Comparison of ENCODE assay signal across 26 mouse cellular contexts in the genomic region with DNA sequence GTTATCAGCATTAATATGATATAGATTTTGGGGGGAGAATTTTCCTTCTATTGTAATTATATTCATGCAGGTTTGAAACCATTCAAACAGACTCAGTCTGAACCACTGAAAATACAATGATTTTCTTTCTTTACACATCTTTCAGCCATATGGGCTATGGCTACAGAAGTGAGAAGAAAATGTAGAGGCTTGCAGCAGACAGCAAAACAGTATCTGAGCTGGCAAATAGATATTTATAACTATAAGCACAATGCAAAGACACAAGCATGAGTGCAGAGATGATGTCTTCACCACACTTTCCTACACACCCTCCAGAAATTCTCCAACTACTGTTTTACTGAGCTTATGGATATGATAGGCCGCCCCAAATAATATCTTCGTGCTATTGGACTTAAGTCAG.
DNase-seq lines count a peak whose midpoint lies in the region; ATAC-seq lines count a peak whose summit lies in the region.
"Had no signal": no experiment of that assay in that cellular context is flagged by ENCODE, and none has a peak within 500 bp of the region (broad histone marks: within the 10 kb centered on the region; RNA-seq: fewer than 3 reads in every experiment).

No protein-coding gene starts in this region.

- H3K4me2 ChIP-seq in lung, embryonic 16.5 days (ENCODE audit: low read depth, low read length) = no peak overlapping the region
- H3K4me2 ChIP-seq in stomach, embryonic 15.5 days = no peak overlapping the region
- H3K4me2 ChIP-seq: embryonic facial prominence, embryonic 12.5 days; embryonic facial prominence, embryonic 15.5 days; heart, embryonic 11.5 days; hindbrain, embryonic 14.5 days had no signal

- H3K27me3 ChIP-seq in lung, embryonic 16.5 days (ENCODE audit: control insufficient read depth, insufficient read depth, low read depth, low read length) = no peaks in the 10 kb centered on the region
- H3K27me3 ChIP-seq in stomach, embryonic 15.5 days (replicated peaks) = no peaks in the 10 kb centered on the region
- H3K27me3 ChIP-seq: embryonic facial prominence, embryonic 12.5 days; embryonic facial prominence, embryonic 15.5 days had no signal

- H3K4me1 ChIP-seq in lung, embryonic 16.5 days (replicated peaks; ENCODE audit: control insufficient read depth, insufficient read depth, low read length) = peaks cover 4% of the 10 kb centered on the region; the same call in 1 of the 2 replicates
- 0 out of 2 replicates have a peak, but pooled peaks cover 6% of the 10 kb centered on the region for H3K4me1 ChIP-seq in stomach, embryonic 15.5 days
- H3K4me1 ChIP-seq: embryonic facial prominence, embryonic 12.5 days; embryonic facial prominence, embryonic 15.5 days; hindbrain, embryonic 10.5 days had no signal

- no peaks in the 10 kb centered on the region for H3K9me3 ChIP-seq in lung, embryonic 16.5 days (ENCODE audit: control insufficient read depth, low read length)
- H3K9me3 ChIP-seq in stomach, embryonic 15.5 days = no peaks in the 10 kb centered on the region
- H3K9me3 ChIP-seq: embryonic facial prominence, embryonic 12.5 days; embryonic facial prominence, embryonic 15.5 days; hindbrain, embryonic 10.5 days had no signal

- H3K4me3 ChIP-seq in lung, embryonic 16.5 days (ENCODE audit: low read length) = no peak overlapping the region
- no peak overlapping the region for H3K4me3 ChIP-seq in stomach, embryonic 15.5 days (replicated peaks)
- H3K4me3 ChIP-seq: embryonic facial prominence, embryonic 12.5 days; embryonic facial prominence, embryonic 15.5 days; heart, adult 2 months; hindbrain, embryonic 10.5 days had no signal

- peak; percentile 90 for ATAC-seq in frontal cortex, adult (ENCODE audit: low TSS enrichment)
- no peak for ATAC-seq in lung, embryonic 16.5 days (ENCODE audit: low read depth)
- no peak for ATAC-seq in stomach, embryonic 15.5 days (ENCODE audit: insufficient read depth, low FRiP score, low read depth)
- ATAC-seq: forebrain, embryonic 14.5 days; forebrain, postnatal 0 days; hindbrain, postnatal 0 days had no signal

- peak overlapping the region; percentile 74; the same call in 1 of the 2 replicates for H3K27ac ChIP-seq in lung, embryonic 16.5 days (ENCODE audit: low read length)
- peak overlapping the region; percentile 64; the same call in 1 of the 2 replicates for H3K27ac ChIP-seq in stomach, embryonic 15.5 days
- H3K27ac ChIP-seq: embryonic facial prominence, embryonic 12.5 days; embryonic facial prominence, embryonic 15.5 days; heart, adult 2 months; hindbrain, embryonic 10.5 days; hindbrain, embryonic 14.5 days; hindbrain, postnatal 0 days had no signal

- H3K36me3 ChIP-seq in lung, embryonic 16.5 days (ENCODE audit: control insufficient read depth, insufficient read depth, low read length) = no peaks in the 10 kb centered on the region
- H3K36me3 ChIP-seq in stomach, embryonic 15.5 days = no peaks in the 10 kb centered on the region
- H3K36me3 ChIP-seq: embryonic facial prominence, embryonic 12.5 days; embryonic facial prominence, embryonic 15.5 days; hindbrain, embryonic 10.5 days had no signal

- WGBS in lung, embryonic 16.5 days = 91% methylated on average over 2 of the region's 2 CpGs
- 90% methylated on average over 2 of the region's 2 CpGs for WGBS in stomach, embryonic 15.5 days

- DNase-seq in frontal cortex, postnatal 36 days (ENCODE audit: low spot score in 2 of 2) = no peak
- DNase-seq in lung, postnatal 25 days (ENCODE audit: low spot score) = no peak
- peak; percentile 24 for DNase-seq in telencephalon, adult 2 months (ENCODE audit: low read depth, low spot score)
- DNase-seq in cerebellum, adult 11-12 months = no peak
- DNase-seq in layer of hippocampus, postnatal 10 days (ENCODE audit: low spot score in 2 of 2) = no peak
- DNase-seq: adrenal gland, adult 8-10 months; adrenal gland, postnatal 25 days; cerebellum, adult 2 months; cerebellum, adult 9-11 months; cerebellum, postnatal 25 days; forebrain, postnatal 0 days; gastrocnemius, postnatal 10 days; gastrocnemius, postnatal 36 days; heart, adult 2 months; heart, postnatal 10 days; heart, postnatal 36 days had no signal

- no peak overlapping the region for H3K9ac ChIP-seq in lung, embryonic 16.5 days (ENCODE audit: low read length)
- no peak overlapping the region for H3K9ac ChIP-seq in stomach, embryonic 15.5 days
- H3K9ac ChIP-seq: embryonic facial prominence, embryonic 12.5 days; embryonic facial prominence, embryonic 15.5 days; forebrain, postnatal 0 days; hindbrain, embryonic 14.5 days had no signal
